Mouse (Mus musculus): Measurements from ENCODE around the gene Micu1.

DNA sequence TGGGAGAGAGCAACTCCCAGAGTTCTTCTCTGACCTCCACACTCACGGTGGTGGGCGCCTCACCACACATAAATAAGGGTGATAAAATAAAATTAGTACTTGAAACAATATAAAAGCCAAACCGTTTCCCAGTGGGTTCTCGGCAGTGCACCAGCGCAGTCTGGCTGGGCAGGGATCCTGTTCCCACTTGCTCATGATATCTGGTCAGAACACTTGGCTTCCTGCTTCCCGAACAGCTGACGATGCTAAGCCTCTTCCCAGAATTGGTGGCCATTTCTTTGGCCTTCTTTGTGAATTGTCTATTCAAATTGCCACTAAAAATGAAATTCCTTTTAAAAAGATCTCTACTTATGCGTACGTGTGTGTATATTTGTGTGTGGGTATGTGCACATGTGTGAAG lies 27.0 kb downstream of the Micu1 start:
- TF ChIP-seq CTCF (IDR thresholded peaks at IDR 0.05; ENCODE audit: insufficient read depth, low read depth, low read length) (no peak), POLR2A (IDR thresholded peaks at IDR 0.05; ENCODE audit: insufficient read depth, low read depth, low read length) (no peak)

All from olfactory bulb, adult 2 months (tissue).